Mouse (Mus musculus) limb, embryonic 14.5 days (tissue): ENCODE data around the gene Slc13a5. TPM values are rescaled to one million over a fixed set of nuclear protein-coding genes. Genes with fewer than 3 reads are reported as not detected.

Experiments
- ATAC-seq: fragments of 200-750 bp; cut with Nextera tagmentation; 2 replicates; pipeline ENCODE4 v1.8.0; 2017; ENCODE audit warnings: low read depth, moderate number of reproducible peaks, moderate TSS enrichment; ENCODE audit not compliant: low FRiP score
- DNase-seq: peaks from one replicate; pipeline ENCODE4 v3.0.0-alpha.2; 2015; ENCODE audit warnings: low spot score
- H3K27ac ChIP-seq: fragments of 300-500 bp; sonication (generic); replicated peaks from 2 replicates; pipeline ENCODE4 v1.5.1; 2014; ENCODE audit warnings: low read depth, mild to moderate bottlenecking, low read length, moderate library complexity, mixed read lengths
- H3K27me3 ChIP-seq: fragments of 300-500 bp; sonication (generic); 2 replicates; pipeline ENCODE4 v1.6.1; 2014; ENCODE audit warnings: low read length, mixed read lengths; ENCODE audit not compliant: control insufficient read depth, insufficient read depth
- H3K36me3 ChIP-seq: fragments of 300-500 bp; sonication (generic); 2 replicates; pipeline ENCODE4 v1.6.1; 2014; ENCODE audit warnings: mild to moderate bottlenecking, low read length, moderate library complexity, mixed read lengths; ENCODE audit not compliant: control insufficient read depth, insufficient read depth
- H3K4me1 ChIP-seq: fragments of 300-500 bp; sonication (generic); 2 replicates; pipeline ENCODE4 v1.6.1; 2014; ENCODE audit warnings: antibody characterized with exemption, low read length, mixed read lengths; ENCODE audit not compliant: control insufficient read depth, insufficient read depth
- H3K4me2 ChIP-seq: fragments of 300-500 bp; sonication (generic); replicated peaks from 2 replicates; pipeline ENCODE4 v1.6.1; 2014; ENCODE audit warnings: low read depth, mild to moderate bottlenecking, low read length, moderate library complexity; ENCODE audit not compliant: severe bottlenecking
- H3K4me3 ChIP-seq: fragments of 300-500 bp; sonication (generic); replicated peaks from 2 replicates; pipeline ENCODE4 v1.5.1; 2014; ENCODE audit warnings: low read length
- H3K9ac ChIP-seq: fragments of 300-500 bp; sonication (generic); 2 replicates; pipeline ENCODE4 v1.6.1; 2014; ENCODE audit warnings: mild to moderate bottlenecking, low read depth, low read length, moderate library complexity; ENCODE audit not compliant: severe bottlenecking
- H3K9me3 ChIP-seq: fragments of 300-500 bp; sonication (generic); 2 replicates; pipeline ENCODE4 v1.6.1; 2016; ENCODE audit warnings: low read length; ENCODE audit not compliant: control insufficient read depth
- POLR2A ChIP-seq: fragments of 200-500 bp; IDR thresholded peaks from 2 replicates; pipeline ENCODE4 v1.8.0; 2012; ENCODE audit warnings: inconsistent platforms, mild to moderate bottlenecking, moderate library complexity, borderline replicate concordance; ENCODE audit not compliant: insufficient read depth, insufficient read length; ENCODE audit errors: extremely low read depth
- WGBS: fragments of 180-500 bp; shearing (Covaris S2); extraction: QIAGEN DNeasy Blood & Tissue Kit; methylation state at CpG from one replicate; pipeline ENCODE4 v1.1.7; 2014; 5-methylcytosine and 5-hydroxymethylcytosine counted together
- polyA plus RNA-seq, 2 experiments: library from polyadenylated mRNA; depleted of rRNA in 1 of 2; stranded (reverse) in 1 of 2; unstranded in 1 of 2; fragments of >200 nt; fragmentation: Nextera tagmentation in 1 of 2; extraction: Ambion mirVana in 1 of 2; gene quantifications; 2 replicates each; pipeline versions ENCODE4 v1.2.1 to v1.2.3; 2012 to 2014

Gene Slc13a5
- polyA plus RNA-seq (2012; rRNA removed) (5.6 and 7.5 TPM in 2 replicates), polyA plus RNA-seq (2014; fragmentation: Nextera tagmentation; extraction: Ambion mirVana) (1.7 and 3.0 TPM in 2 replicates)

DNA sequence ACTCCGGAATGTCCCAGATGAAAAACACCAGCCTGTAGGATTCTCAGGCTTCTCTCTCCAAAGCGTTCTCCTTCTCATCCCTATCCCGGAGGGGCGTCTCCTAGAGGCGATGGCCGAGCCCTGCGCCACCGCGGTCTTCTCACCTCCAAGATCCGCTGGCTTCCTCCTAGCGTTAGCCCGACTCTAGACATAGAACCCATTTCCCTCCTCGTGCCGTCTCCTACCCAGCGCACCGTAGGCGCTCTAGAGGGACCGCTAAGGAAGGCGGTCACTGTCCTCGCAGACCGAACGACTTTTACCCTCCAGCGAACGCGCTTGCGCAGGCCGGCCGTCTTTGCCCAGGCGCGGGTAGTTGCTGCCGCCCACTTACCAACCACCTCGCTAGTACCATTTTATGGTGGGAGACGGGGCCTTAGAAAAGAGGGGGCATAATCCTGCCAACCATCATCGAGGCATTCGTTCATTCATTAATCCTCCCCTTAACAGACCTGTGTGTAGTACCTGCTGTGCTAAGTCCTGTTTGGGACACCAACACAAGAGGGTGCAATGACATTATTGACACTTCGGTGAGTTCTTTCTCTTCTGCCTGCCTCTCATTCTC lies at the start of gene Slc13a5:
Gene Slc13a5, minus strand, starts transcription at position 263 of the 601 bp plus-strand sequence.
- H3K4me3 ChIP-seq = peak within 1 kb of the TSS; percentile 37
- no peak within 1 kb of the TSS for H3K27ac ChIP-seq
- no peaks in the 10 kb centered on the region for H3K9me3 ChIP-seq
- H3K36me3 ChIP-seq = no peaks in the 10 kb centered on the region
- 3% methylated on average over 36 of the region's 36 CpGs for WGBS
- no peak for TF ChIP-seq POLR2A
- peak; percentile 26; the same call in 1 of the 2 replicates for ATAC-seq
- H3K9ac ChIP-seq = peak within 1 kb of the TSS; percentile 38
- no peak for DNase-seq
- H3K27me3 ChIP-seq = peaks cover 27% of the 10 kb centered on the region
- peaks cover 4% of the 10 kb centered on the region; the same call in 1 of the 2 replicates for H3K4me1 ChIP-seq
- peak within 1 kb of the TSS; percentile 66 for H3K4me2 ChIP-seq

DNA sequence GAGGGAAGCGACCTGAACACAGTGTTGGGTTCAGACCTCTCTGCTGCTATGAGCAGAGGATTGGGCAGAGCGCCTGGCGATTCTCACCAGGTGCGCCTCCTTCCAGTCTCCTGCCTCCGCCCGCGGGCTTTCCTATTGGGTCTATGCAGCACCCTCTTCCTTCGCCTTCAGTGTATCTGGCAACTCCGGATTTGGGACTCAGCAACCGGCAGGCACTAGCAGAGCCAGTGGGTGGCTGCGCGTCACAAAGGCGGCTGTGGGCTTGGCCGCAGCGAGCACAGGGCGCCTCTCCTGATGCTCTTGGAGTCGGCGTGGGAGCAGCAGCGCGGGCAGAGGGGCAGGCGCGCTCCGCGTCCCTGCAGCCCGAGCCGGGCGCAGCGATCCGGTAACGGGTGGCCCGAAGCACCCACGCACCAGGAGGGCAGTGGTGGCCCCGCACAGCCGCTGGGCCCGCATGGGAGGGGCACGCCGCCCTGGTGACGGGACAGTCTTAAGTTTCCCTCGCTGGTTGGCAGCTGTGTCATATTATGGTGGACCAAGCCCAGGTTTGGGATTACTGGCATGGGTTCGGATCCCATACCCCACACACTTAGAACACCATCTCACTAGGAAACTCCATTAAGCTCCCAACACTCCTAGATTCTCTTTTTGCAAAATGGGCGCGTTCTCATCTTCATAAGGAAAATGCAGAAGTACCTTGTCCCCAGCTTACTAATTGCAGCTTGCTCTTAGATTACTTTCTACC lies 47.3 kb upstream of the Slc13a5 start, which contains the start of gene Fbxo39:
Gene Fbxo39, plus strand, starts transcription at position 294 of the 745 bp plus-strand sequence.
- Histone ChIP-seq H3K27ac (no peak within 1 kb of the TSS), H3K9me3 (no peaks in the 10 kb centered on the region), H3K4me1 (no peaks in the 10 kb centered on the region), H3K4me2 (peak within 1 kb of the TSS; percentile 30; the same call in 1 of the 2 replicates), H3K36me3 (no peaks in the 10 kb centered on the region), H3K27me3 (peaks cover 26% of the 10 kb centered on the region), H3K9ac (no peak within 1 kb of the TSS), H3K4me3 (peak within 1 kb of the TSS; percentile 17)
- TF ChIP-seq POLR2A = no peak
- 10% methylated on average over 42 of the region's 42 CpGs for WGBS
- ATAC-seq = no peak
- DNase-seq = no peak

- TF ChIP-seq POLR2A = no peak
Measured at GRCm38 (mm10) chr11:72311355-72312001, 44.5 kb upstream of the Slc13a5 start.

DNA sequence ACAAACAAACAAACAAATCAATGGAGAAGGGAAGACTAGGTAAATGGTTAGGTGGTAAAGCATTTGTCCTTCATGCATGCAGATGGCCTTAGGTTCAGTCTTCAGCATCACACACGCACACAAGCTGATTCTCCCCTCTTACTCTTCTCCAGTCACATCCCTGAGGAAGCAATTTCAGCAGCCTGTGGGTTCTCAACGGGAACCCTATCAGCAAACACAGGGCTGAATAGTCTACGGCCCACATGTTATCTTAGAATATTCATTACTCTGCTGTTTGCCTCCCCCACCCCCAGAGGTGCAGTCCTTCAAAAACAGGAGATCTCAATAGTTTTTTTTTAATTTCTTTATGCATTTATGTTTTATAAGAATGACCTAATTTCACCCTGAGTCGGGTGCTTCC lies 43.5 kb upstream of the Slc13a5 start:
- Histone ChIP-seq H3K36me3 (no peaks in the 10 kb centered on the region), H3K27me3 (peaks cover 24% of the 10 kb centered on the region), H3K4me1 (no peaks in the 10 kb centered on the region), H3K27ac (no peak overlapping the region), H3K4me3 (no peak overlapping the region), H3K9me3 (no peaks in the 10 kb centered on the region), H3K4me2 (no peak overlapping the region), H3K9ac (no peak overlapping the region)
- DNase-seq = no peak
- no peak for TF ChIP-seq POLR2A
- whole genome bisulfite sequencing = 90% methylated on average over 4 of the region's 4 CpGs
- no peak for ATAC-seq

More at GRCm38 (mm10) chr11:72311355-72312001, 44.5 kb upstream of the Slc13a5 start:
- H3K4me1 ChIP-seq = no peaks in the 10 kb centered on the region
- no peak overlapping the region for H3K4me2 ChIP-seq
- WGBS = 85% methylated on average over 10 of the region's 10 CpGs
- no peak for ATAC-seq
- H3K27ac ChIP-seq = no peak overlapping the region
- H3K4me3 ChIP-seq = no peak overlapping the region
- no peak for DNase-seq
- H3K36me3 ChIP-seq = no peaks in the 10 kb centered on the region
- H3K9ac ChIP-seq = no peak overlapping the region
- H3K9me3 ChIP-seq = no peaks in the 10 kb centered on the region
- peaks cover 26% of the 10 kb centered on the region for H3K27me3 ChIP-seq

DNA sequence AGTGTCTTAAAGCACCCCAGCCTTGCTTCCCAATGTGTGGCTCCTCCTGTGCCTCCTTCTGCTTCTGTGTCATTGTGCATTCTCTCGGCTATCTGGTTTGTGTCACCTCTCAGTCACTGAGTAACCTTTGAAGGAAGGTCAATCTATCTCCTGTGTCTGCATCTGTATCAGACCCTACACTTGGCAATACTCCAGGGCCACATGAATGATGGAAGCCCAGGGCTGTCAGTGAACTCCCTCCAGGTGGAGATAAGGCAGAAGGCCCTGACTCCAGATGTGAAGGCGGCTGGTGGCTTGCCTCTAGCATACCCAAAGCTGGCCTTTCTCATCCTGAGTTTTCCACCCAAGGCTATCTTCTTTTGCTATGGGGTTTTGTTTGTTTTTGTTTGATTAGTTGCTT lies 42.0 kb upstream of the Slc13a5 start:
- Histone ChIP-seq H3K36me3 (no peaks in the 10 kb centered on the region), H3K4me1 (no peaks in the 10 kb centered on the region), H3K4me2 (no peak overlapping the region), H3K27ac (no peak overlapping the region), H3K9ac (no peak overlapping the region), H3K27me3 (peaks cover 9% of the 10 kb centered on the region), H3K4me3 (no peak overlapping the region), H3K9me3 (no peaks in the 10 kb centered on the region)
- 37% methylated on average over 2 of the region's 2 CpGs for whole genome bisulfite sequencing
- DNase-seq (no peak), ATAC-seq (no peak)
- no peak for TF ChIP-seq POLR2A
